Mouse (Mus musculus) ES-E14 (cell line): Measurements from ENCODE around the gene Hist1h2bf. TPM values are rescaled to one million over a fixed set of nuclear protein-coding genes. Genes with fewer than 3 reads are reported as not detected.
"Not testable (repeated sequence)": the region's sequence is repeated elsewhere in the genome, so short reads cannot be mapped to it uniquely, and the experiment has no call there.

Source experiments
- DNase-seq: peaks from one replicate; pipeline ENCODE4 v3.0.0-alpha.2; 2013; ENCODE audit warnings: low read depth, low spot score
- H3K27ac ChIP-seq: 2 replicates; pipeline ENCODE4 v1.5.1; 2012; ENCODE audit warnings: low read depth, mild to moderate bottlenecking, low read length, moderate library complexity, mixed read lengths; ENCODE audit not compliant: poor library complexity, insufficient read depth, severe bottlenecking
- H3K36me3 ChIP-seq: 2 replicates; pipeline ENCODE4 v1.6.1; 2012; ENCODE audit warnings: mild to moderate bottlenecking, low read length, moderate library complexity, mixed read lengths; ENCODE audit not compliant: control insufficient read depth, poor library complexity, insufficient read depth, severe bottlenecking
- H3K4me1 ChIP-seq, 2 experiments: fragments of 150-350 bp in 1 of 2; sonication (generic) in 1 of 2; 2 replicates each; pipeline ENCODE4 v1.6.1; 2012; ENCODE audit warnings: low read length in 2 of 2, mild to moderate bottlenecking in 1 of 2, mixed read lengths in 1 of 2; ENCODE audit not compliant: control insufficient read depth in 2 of 2, insufficient read depth in 2 of 2, poor library complexity in 1 of 2
- H3K4me3 ChIP-seq, 2 experiments: fragments of 150-350 bp in 1 of 2; sonication (generic) in 1 of 2; 2 replicates each; pipeline ENCODE4 v1.5.1; 2012; ENCODE audit warnings: low read length in 2 of 2, low read depth in 1 of 2, mild to moderate bottlenecking in 1 of 2, mixed read lengths in 1 of 2; ENCODE audit not compliant: insufficient read depth in 1 of 2, poor library complexity in 1 of 2, severe bottlenecking in 1 of 2
- H3K9ac ChIP-seq: 2 replicates; pipeline ENCODE4 v1.6.1; 2012; ENCODE audit warnings: low read depth, mild to moderate bottlenecking, low read length, mixed read lengths; ENCODE audit not compliant: poor library complexity, insufficient read depth, severe bottlenecking
- H3K9me3 ChIP-seq: fragments of 150-350 bp; sonication (generic); 2 replicates; pipeline ENCODE4 v1.6.1; 2012; ENCODE audit warnings: low read depth, mild to moderate bottlenecking, low read length; ENCODE audit not compliant: control insufficient read depth, insufficient read depth
- CHD2 ChIP-seq: IDR thresholded peaks from 2 replicates; pipeline ENCODE4 v1.6.1; 2014; ENCODE audit warnings: mild to moderate bottlenecking, low read depth, low read length, inconsistent platforms
- HCFC1 ChIP-seq: IDR thresholded peaks from 2 replicates; pipeline ENCODE4 v1.6.1; 2012; ENCODE audit warnings: low read length, inconsistent platforms, borderline replicate concordance; ENCODE audit not compliant: insufficient read depth
- MAFK ChIP-seq: IDR thresholded peaks from 2 replicates; pipeline ENCODE4 v1.6.1; 2014; ENCODE audit warnings: mild to moderate bottlenecking, low read depth, low read length, inconsistent platforms; ENCODE audit not compliant: insufficient read depth
- ZC3H11A ChIP-seq: IDR thresholded peaks from 2 replicates; pipeline ENCODE4 v1.6.1; 2012; ENCODE audit warnings: low read depth, mild to moderate bottlenecking, inconsistent platforms, low read length, borderline replicate concordance
- ZNF384 ChIP-seq: IDR thresholded peaks from 2 replicates; pipeline ENCODE4 v1.6.1; 2012; ENCODE audit warnings: low read depth, low read length, inconsistent platforms
- in situ Hi-C, 2 experiments: fragments of 600-800 bp; cut with MboI; formaldehyde crosslinking; loops; one replicate each; pipeline ENCODE4 v1.15.1; 2025; ENCODE audit warnings: low sequenced_read_pairs in 2 of 2, inconsistent platforms in 1 of 2; ENCODE audit not compliant: unreplicated experiment in 2 of 2
- total RNA-seq: library from RNA; depleted of rRNA; stranded (reverse); fragments of 300-350 nt; gene quantifications from 2 replicates; pipeline ENCODE4 v1.2.3, GENCODE M21; 2012

The Hist1h2bf gene
- total RNA-seq, 1 experiment = 970 TPM

GRCm38 (mm10) chr13:23585442-23586098 is 11.6 kb upstream of the Hist1h2bf start:
- TF ChIP-seq CHD2 (peak; percentile 91), HCFC1 (peak; percentile 45; the same call in 1 of the 2 replicates)
- peak overlapping the region; percentile 55 to 57 for H3K4me3 ChIP-seq
- H3K36me3 ChIP-seq, H3K9me3 ChIP-seq, H3K4me1 ChIP-seq, in situ Hi-C loops: not testable (repeated sequence)
- peak; percentile 87 for DNase-seq
- H3K9ac ChIP-seq = peak overlapping the region; percentile 82
- peak overlapping the region; percentile 95 for H3K27ac ChIP-seq

- H3K27ac ChIP-seq = peak overlapping the region; percentile 95
- peak overlapping the region; percentile 36 to 57 for H3K4me3 ChIP-seq
- TF ChIP-seq CHD2 (no peak), ZC3H11A (no peak), MAFK (no peak), HCFC1 (no peak), ZNF384 (no peak)
- no peaks in the 10 kb centered on the region for H3K36me3 ChIP-seq
- in situ Hi-C loops = no loop called here
- no peak for DNase-seq
- peak overlapping the region; percentile 82 for H3K9ac ChIP-seq
- H3K9me3 ChIP-seq = no peaks in the 10 kb centered on the region
- peaks cover 0 to 10% of the 10 kb centered on the region in 2 experiments; a peak in 2 of 4 replicates for H3K4me1 ChIP-seq
Measured at GRCm38 (mm10) chr13:23585029-23585441, 11.0 kb upstream of the Hist1h2bf start.

- Histone ChIP-seq H3K27ac (peak overlapping the region; percentile 95; the same call in 1 of the 2 replicates), H3K9ac (no peak overlapping the region; the same call in 1 of the 2 replicates), H3K36me3 (no peaks in the 10 kb centered on the region), H3K9me3 (no peaks in the 10 kb centered on the region), H3K4me1 (peaks cover 0 to 10% of the 10 kb centered on the region in 2 experiments; a peak in 2 of 4 replicates), H3K4me3 (peak overlapping the region in 1 of 2 experiments; percentile 36; a peak in 1 of 4 replicates)
- TF ChIP-seq ZNF384 (no peak), ZC3H11A (no peak)
- no peak for DNase-seq
- in situ Hi-C loops = no loop called here
Measured at GRCm38 (mm10) chr13:23584331-23584730, 10.3 kb upstream of the Hist1h2bf start.

GRCm38 (mm10) chr13:23583387-23584068 is 9.5 kb upstream of the Hist1h2bf start:
- H3K4me3 ChIP-seq = no peak overlapping the region
- no peak for TF ChIP-seq ZC3H11A
- no peak for TF ChIP-seq ZNF384
- no peak for TF ChIP-seq MAFK
- no peak for TF ChIP-seq HCFC1
- no peak for TF ChIP-seq CHD2
- in situ Hi-C loops = no loop called here
- no peaks in the 10 kb centered on the region for H3K9me3 ChIP-seq
- DNase-seq = no peak
- H3K36me3 ChIP-seq = no peaks in the 10 kb centered on the region
- H3K9ac ChIP-seq = no peak overlapping the region
- H3K4me1 ChIP-seq = peaks cover 0 to 7% of the 10 kb centered on the region in 2 experiments; a peak in 2 of 4 replicates
- no peak overlapping the region; the same call in 1 of the 2 replicates for H3K27ac ChIP-seq
